Mouse (Mus musculus) heart, embryonic 14.5 days (tissue): ENCODE results near the gene Mettl21e. TPM values are rescaled to one million over a fixed set of nuclear protein-coding genes. Genes with fewer than 3 reads are reported as not detected.

Source experiments
- ATAC-seq: fragments of 200-750 bp; cut with Nextera tagmentation; 2 replicates; pipeline ENCODE4 v1.8.0; 2017; ENCODE audit warnings: low read depth, moderate TSS enrichment; ENCODE audit not compliant: insufficient number of reproducible peaks, insufficient read depth, low FRiP score
- H3K27ac ChIP-seq, 2 experiments: fragments of 200-500 bp in 1 of 2; fragments of 300-500 bp in 1 of 2; sonication (generic) in 1 of 2; replicated peaks in 1 of 2; 2 replicates each; pipeline ENCODE4 v1.5.1; 2012 to 2014; ENCODE audit warnings: low read depth in 2 of 2, low read length in 2 of 2, control low read depth in 1 of 2, mild to moderate bottlenecking in 1 of 2, mixed read lengths in 1 of 2; ENCODE audit not compliant: control insufficient read depth in 1 of 2, insufficient read depth in 1 of 2
- H3K27me3 ChIP-seq: fragments of 300-500 bp; sonication (generic); 2 replicates; pipeline ENCODE4 v1.6.1; 2014; ENCODE audit warnings: mild to moderate bottlenecking, low read length, control low read depth; ENCODE audit not compliant: control insufficient read depth, insufficient read depth
- H3K36me3 ChIP-seq: fragments of 300-500 bp; sonication (generic); 2 replicates; pipeline ENCODE4 v1.6.1; 2014; ENCODE audit warnings: mild to moderate bottlenecking, control low read depth, low read length, mixed read lengths; ENCODE audit not compliant: control insufficient read depth, insufficient read depth
- H3K4me1 ChIP-seq, 2 experiments: fragments of 200-500 bp in 1 of 2; fragments of 300-500 bp in 1 of 2; sonication (generic) in 1 of 2; 2 replicates each; pipeline ENCODE4 v1.6.1; 2012 to 2014; ENCODE audit warnings: low read length in 2 of 2, control low read depth in 1 of 2, mixed read lengths in 1 of 2; ENCODE audit not compliant: control insufficient read depth in 2 of 2, insufficient read depth in 2 of 2
- H3K4me2 ChIP-seq: fragments of 300-500 bp; sonication (generic); 2 replicates; pipeline ENCODE4 v1.6.1; 2014; ENCODE audit warnings: mild to moderate bottlenecking, low read length
- H3K4me3 ChIP-seq, 2 experiments: fragments of 200-500 bp in 1 of 2; fragments of 300-500 bp in 1 of 2; sonication (generic) in 1 of 2; 2 replicates each; pipeline ENCODE4 v1.5.1; 2012 to 2014; ENCODE audit warnings: low read length in 2 of 2, mild to moderate bottlenecking in 2 of 2, control low read depth in 1 of 2, low read depth in 1 of 2, moderate library complexity in 1 of 2; ENCODE audit not compliant: control insufficient read depth in 1 of 2, insufficient read depth in 1 of 2
- H3K9ac ChIP-seq: fragments of 300-500 bp; sonication (generic); 2 replicates; pipeline ENCODE4 v1.6.1; 2014; ENCODE audit warnings: mild to moderate bottlenecking, low read length
- H3K9me3 ChIP-seq: fragments of 300-500 bp; sonication (generic); 2 replicates; pipeline ENCODE4 v1.6.1; 2016; ENCODE audit warnings: low read length, control low read depth; ENCODE audit not compliant: control insufficient read depth
- WGBS: fragments of 180-500 bp; shearing (Covaris S2); extraction: QIAGEN DNeasy Blood & Tissue Kit; methylation state at CpG from one replicate; pipeline ENCODE4 v1.1.7; 2014; 5-methylcytosine and 5-hydroxymethylcytosine counted together
- polyA plus RNA-seq: library from polyadenylated mRNA; unstranded; fragments of >200 nt; fragmentation: Nextera tagmentation; extraction: Ambion mirVana; gene quantifications from 2 replicates; pipeline ENCODE4 v1.2.1, GENCODE M21; 2014

Gene Mettl21e
- polyA plus RNA-seq, 1 experiment from 2014 or later: 0.05 TPM

- H3K4me2 ChIP-seq: no peak overlapping the region
- H3K9ac ChIP-seq: no peak overlapping the region
- peaks cover 0 to 13% of the 10 kb centered on the region in 2 experiments; a peak in 2 of 4 replicates for H3K4me1 ChIP-seq
- H3K9me3 ChIP-seq: no peaks in the 10 kb centered on the region
- peak overlapping the region in 1 of 2 experiments; percentile 55; a peak in 1 of 4 replicates for H3K27ac ChIP-seq
- 43% methylated on average over 2 of the region's 2 CpGs for WGBS
- no peaks in the 10 kb centered on the region for H3K36me3 ChIP-seq
- H3K27me3 ChIP-seq: no peaks in the 10 kb centered on the region
- no peak overlapping the region for H3K4me3 ChIP-seq
- ATAC-seq: no peak
Measured at GRCm38 (mm10) chr1:44216352-44217116, 2.2 kb downstream of the Mettl21e start.

GRCm38 (mm10) chr1:44214443-44214842 lies 4.3 kb downstream of the Mettl21e start:
- Histone ChIP-seq H3K36me3 (no peaks in the 10 kb centered on the region), H3K27me3 (no peaks in the 10 kb centered on the region), H3K4me1 (peaks cover 0 to 13% of the 10 kb centered on the region in 2 experiments; a peak in 2 of 4 replicates), H3K9me3 (no peaks in the 10 kb centered on the region), H3K27ac (no peak overlapping the region), H3K4me2 (no peak overlapping the region), H3K9ac (no peak overlapping the region), H3K4me3 (no peak overlapping the region)
- ATAC-seq: no peak
- 64% methylated on average over 2 of the region's 2 CpGs for WGBS

- H3K36me3 ChIP-seq: no peaks in the 10 kb centered on the region
- H3K27me3 ChIP-seq: peaks cover 4% of the 10 kb centered on the region; the same call in 1 of the 2 replicates
- 86% methylated on average over 15 of the region's 15 CpGs for WGBS
- H3K4me3 ChIP-seq: no peak overlapping the region
- no peak overlapping the region for H3K9ac ChIP-seq
- ATAC-seq: no peak
- no peaks in the 10 kb centered on the region for H3K9me3 ChIP-seq
- H3K4me2 ChIP-seq: no peak overlapping the region
- 0 out of 4 replicates have a peak, but pooled peaks cover 0 to 4% of the 10 kb centered on the region in 2 experiments for H3K4me1 ChIP-seq
- no peak overlapping the region for H3K27ac ChIP-seq
Measured at GRCm38 (mm10) chr1:44202876-44203275, 15.9 kb downstream of the Mettl21e start.

- H3K27me3 ChIP-seq: peaks cover 4% of the 10 kb centered on the region; the same call in 1 of the 2 replicates
Measured at GRCm38 (mm10) chr1:44198273-44199171, 20.2 kb downstream of the Mettl21e start.

GRCm38 (mm10) chr1:44186396-44186795 lies 32.4 kb downstream of the Mettl21e start:
- H3K4me3 ChIP-seq: no peak overlapping the region
- peaks cover 7% of the 10 kb centered on the region for H3K36me3 ChIP-seq
- H3K27me3 ChIP-seq: no peaks in the 10 kb centered on the region
- no peak overlapping the region for H3K9ac ChIP-seq
- no peak overlapping the region for H3K27ac ChIP-seq
- H3K4me1 ChIP-seq: no peaks in the 10 kb centered on the region
- no peak for ATAC-seq
- no peak overlapping the region for H3K4me2 ChIP-seq
- H3K9me3 ChIP-seq: no peaks in the 10 kb centered on the region

More at GRCm38 (mm10) chr1:44198273-44199171, 20.2 kb downstream of the Mettl21e start:
- H3K4me2 ChIP-seq: peak overlapping the region; percentile 94
- 15% methylated on average over 47 of the region's 47 CpGs for WGBS
- 0 out of 4 replicates have a peak, but pooled peaks cover 0 to 4% of the 10 kb centered on the region in 2 experiments for H3K4me1 ChIP-seq
- no peaks in the 10 kb centered on the region for H3K36me3 ChIP-seq
- ATAC-seq: no peak
- H3K9me3 ChIP-seq: no peaks in the 10 kb centered on the region
- peak overlapping the region; percentile 49 to 50 for H3K4me3 ChIP-seq
- H3K27ac ChIP-seq: no peak overlapping the region
- H3K9ac ChIP-seq: peak overlapping the region; percentile 66

- Histone ChIP-seq H3K27me3 (no peaks in the 10 kb centered on the region), H3K27ac (no peak overlapping the region), H3K4me2 (no peak overlapping the region), H3K36me3 (peaks cover 78% of the 10 kb centered on the region), H3K4me1 (no peaks in the 10 kb centered on the region), H3K4me3 (no peak overlapping the region), H3K9ac (no peak overlapping the region), H3K9me3 (no peaks in the 10 kb centered on the region)
- 97% methylated on average over 5 of the region's 5 CpGs for WGBS
- ATAC-seq: no peak
Measured at GRCm38 (mm10) chr1:44178086-44178485, 40.7 kb downstream of the Mettl21e start.

GRCm38 (mm10) chr1:44173903-44174302 lies 44.9 kb downstream of the Mettl21e start:
- peaks cover 84% of the 10 kb centered on the region for H3K36me3 ChIP-seq

More at GRCm38 (mm10) chr1:44173903-44174302, 44.9 kb downstream of the Mettl21e start:
- no peak for ATAC-seq
- Histone ChIP-seq H3K9me3 (0 out of 2 replicates have a peak, but pooled peaks cover 8% of the 10 kb centered on the region), H3K9ac (no peak overlapping the region), H3K4me3 (no peak overlapping the region), H3K4me2 (no peak overlapping the region), H3K4me1 (no peaks in the 10 kb centered on the region), H3K27me3 (no peaks in the 10 kb centered on the region), H3K27ac (no peak overlapping the region)
- 86% methylated on average over 8 of the region's 8 CpGs for WGBS
